Mouse (Mus musculus) cerebellum, adult 2 months (tissue): Measurements from ENCODE around the gene Yjefn3. TPM values are rescaled to one million over a fixed set of nuclear protein-coding genes. Genes with fewer than 3 reads are reported as not detected.
"Not testable (repeated sequence)": the region's sequence is repeated elsewhere in the genome, so short reads cannot be mapped to it uniquely, and the experiment has no call there.

Experiments used
- DNase-seq, 2 experiments: peaks; one replicate each; pipeline ENCODE4 v3.0.0; 2021
- H3K27ac ChIP-seq: fragments of 200-500 bp; 2 replicates; pipeline ENCODE4 v1.5.1; 2012; ENCODE audit warnings: low read length, control low read depth, inconsistent platforms; ENCODE audit not compliant: insufficient read depth
- H3K27me3 ChIP-seq: fragments of 200-500 bp; 2 replicates; pipeline ENCODE4 v1.6.1; 2012; ENCODE audit warnings: inconsistent platforms, mild to moderate bottlenecking, low read length, moderate library complexity; ENCODE audit not compliant: control insufficient read depth, insufficient read depth
- H3K4me1 ChIP-seq: fragments of 200-500 bp; 2 replicates; pipeline ENCODE4 v1.6.1; 2011; ENCODE audit warnings: low read length; ENCODE audit not compliant: control insufficient read depth, insufficient read depth
- H3K4me3 ChIP-seq: fragments of 200-500 bp; replicated peaks from 2 replicates; pipeline ENCODE3; 2011; ENCODE audit warnings: mild to moderate bottlenecking, low read depth, low read length, control low read depth; ENCODE audit not compliant: insufficient read depth
- CTCF ChIP-seq: fragments of 200-500 bp; IDR thresholded peaks from 2 replicates; pipeline ENCODE4 v1.5.1; 2011; ENCODE audit warnings: low read depth, mild to moderate bottlenecking, control low read depth, low read length, moderate library complexity, borderline replicate concordance; ENCODE audit not compliant: insufficient read depth
- POLR2A ChIP-seq: fragments of 200-500 bp; IDR thresholded peaks from 2 replicates; pipeline ENCODE4 v1.6.1; 2011; ENCODE audit warnings: low read length, control low read depth, borderline replicate concordance; ENCODE audit not compliant: insufficient read depth
- WGBS: fragments of 180-500 bp; shearing (Covaris S2); methylation state at CpG from one replicate; pipeline ENCODE4 v1.1.7; 2018; 5-methylcytosine and 5-hydroxymethylcytosine counted together
- polyA plus RNA-seq: library from polyadenylated mRNA; depleted of rRNA; stranded (reverse); fragments of >200 nt; gene quantifications from 2 replicates; pipeline ENCODE4 v1.2.3, GENCODE M21; 2012; rRNA removed

Yjefn3 gene
- 15.4 and 16.8 TPM in 2 replicates for polyA plus RNA-seq

DNA sequence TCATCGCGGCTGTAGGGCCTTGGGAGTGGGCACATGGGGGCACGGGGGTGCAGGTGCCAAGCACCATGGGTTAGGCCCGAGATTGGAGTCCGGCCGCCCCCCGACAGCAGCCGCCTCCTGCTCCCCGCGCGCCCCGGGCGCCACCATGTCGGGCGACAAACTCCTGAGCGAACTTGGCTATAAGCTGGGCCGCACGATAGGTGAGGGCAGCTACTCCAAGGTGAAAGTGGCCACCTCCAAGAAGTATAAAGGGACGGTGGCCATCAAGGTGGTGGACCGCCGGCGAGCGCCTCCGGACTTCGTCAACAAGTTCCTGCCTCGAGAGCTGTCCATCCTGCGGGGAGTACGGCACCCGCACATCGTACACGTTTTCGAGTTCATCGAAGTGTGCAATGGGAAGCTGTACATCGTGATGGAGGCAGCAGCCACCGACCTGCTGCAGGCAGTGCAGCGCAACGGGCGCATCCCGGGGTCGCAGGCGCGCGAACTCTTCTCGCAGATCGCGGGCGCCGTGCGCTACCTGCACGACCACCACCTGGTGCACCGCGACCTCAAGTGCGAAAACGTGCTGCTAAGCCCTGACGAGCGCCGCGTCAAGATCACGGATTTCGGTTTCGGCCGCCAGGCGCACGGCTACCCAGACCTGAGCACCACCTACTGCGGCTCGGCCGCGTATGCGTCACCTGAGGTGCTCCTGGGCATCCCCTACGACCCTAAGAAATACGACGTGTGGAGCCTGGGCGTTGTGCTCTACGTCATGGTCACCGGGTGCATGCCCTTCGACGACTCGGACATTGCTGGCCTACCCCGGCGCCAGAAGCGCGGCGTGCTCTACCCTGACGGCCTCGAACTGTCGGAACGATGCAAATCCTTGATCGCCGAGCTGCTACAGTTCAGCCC lies at the start of gene Yjefn3, which contains the start of the genes Tssk6 and Ndufa13:
Gene Yjefn3, minus strand, starts transcription at position 550 of the 900 bp plus-strand sequence.
Gene Tssk6, plus strand, starts transcription at position 22 of the 900 bp plus-strand sequence.
Gene Ndufa13, minus strand, starts transcription at position 396 of the 900 bp plus-strand sequence.
- no peak for TF ChIP-seq CTCF
- no peak for TF ChIP-seq POLR2A
- Histone ChIP-seq H3K27ac (peak within 1 kb of the TSS; percentile 88), H3K27me3 (no peaks in the 10 kb centered on the region), H3K4me1 (peaks cover 13% of the 10 kb centered on the region), H3K4me3 (peak within 1 kb of the TSS; percentile 89)
- DNase-seq = peak; percentile 59 to 64
- 2% methylated on average over 89 of the region's 89 CpGs for WGBS

- no peak for TF ChIP-seq CTCF
- TF ChIP-seq POLR2A = no peak
- Histone ChIP-seq H3K4me3 (no peak overlapping the region), H3K27ac (no peak overlapping the region), H3K4me1 (peaks cover 10% of the 10 kb centered on the region), H3K27me3 (no peaks in the 10 kb centered on the region)
- no peak for DNase-seq
- 99% methylated on average over 2 of the region's 2 CpGs for WGBS
Measured at GRCm38 (mm10) chr8:69950300-69950699, 47.8 kb upstream of the Yjefn3 start.

DNA sequence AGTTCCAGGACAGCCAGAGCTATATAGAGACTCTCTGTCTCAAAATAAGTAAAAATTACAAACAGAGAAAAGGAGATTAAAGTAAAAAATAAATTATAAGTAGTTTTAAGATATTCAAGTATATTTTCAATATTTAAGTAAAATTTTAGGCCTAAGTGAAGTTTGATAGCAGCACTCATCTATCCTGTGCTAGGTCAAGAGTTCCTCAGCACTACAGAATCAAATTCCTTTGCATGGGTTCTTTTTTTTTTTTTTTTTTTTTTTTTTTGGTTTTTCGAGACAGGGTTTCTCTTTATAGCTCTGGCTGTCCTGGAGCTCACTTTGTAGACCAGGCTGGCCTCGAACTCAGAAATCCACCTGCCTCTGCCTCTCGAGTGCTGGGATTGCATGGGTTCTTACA lies 40.0 kb upstream of the Yjefn3 start:
- not testable (repeated sequence) for H3K4me3 ChIP-seq, H3K4me1 ChIP-seq, DNase-seq, H3K27me3 ChIP-seq, H3K27ac ChIP-seq
- 80% methylated on average over 3 of the region's 3 CpGs for WGBS

- no peak for DNase-seq
- no peak overlapping the region for H3K27ac ChIP-seq
- no peaks in the 10 kb centered on the region for H3K27me3 ChIP-seq
- no peak overlapping the region for H3K4me3 ChIP-seq
- peaks cover 7% of the 10 kb centered on the region for H3K4me1 ChIP-seq
- WGBS = 98% methylated on average over 2 of the region's 2 CpGs
- TF ChIP-seq POLR2A = no peak
- no peak for TF ChIP-seq CTCF
Measured at GRCm38 (mm10) chr8:69940386-69940785, 37.9 kb upstream of the Yjefn3 start.

GRCm38 (mm10) chr8:69939633-69940032 lies 37.1 kb upstream of the Yjefn3 start:
- H3K4me3 ChIP-seq = no peak overlapping the region
- no peak overlapping the region for H3K27ac ChIP-seq
- DNase-seq = no peak
- 41% methylated on average over 3 of the region's 3 CpGs for WGBS
- no peaks in the 10 kb centered on the region for H3K27me3 ChIP-seq
- TF ChIP-seq CTCF = no peak
- no peak for TF ChIP-seq POLR2A
- peaks cover 7% of the 10 kb centered on the region for H3K4me1 ChIP-seq

- WGBS = 90% methylated on average over 6 of the region's 6 CpGs
- TF ChIP-seq POLR2A = no peak
- no peaks in the 10 kb centered on the region for H3K27me3 ChIP-seq
- DNase-seq = no peak
- H3K4me1 ChIP-seq = peaks cover 7% of the 10 kb centered on the region
- no peak overlapping the region for H3K4me3 ChIP-seq
- no peak overlapping the region for H3K27ac ChIP-seq
Measured at GRCm38 (mm10) chr8:69938245-69938982, 35.9 kb upstream of the Yjefn3 start.

- no peak for DNase-seq
- WGBS = 94% methylated on average over 3 of the region's 3 CpGs
- Histone ChIP-seq H3K4me3 (no peak overlapping the region), H3K27me3 (no peaks in the 10 kb centered on the region), H3K4me1 (peaks cover 7% of the 10 kb centered on the region), H3K27ac (0 out of 2 replicates have a peak overlapping the region, but pooled peaks have one; percentile 44)
- TF ChIP-seq CTCF = no peak
- no peak for TF ChIP-seq POLR2A
Measured at GRCm38 (mm10) chr8:69937466-69937865, 35.0 kb upstream of the Yjefn3 start.
